Mouse (Mus musculus): ENCODE measurements around the gene Hbq1a. TPM values are rescaled to one million over a fixed set of nuclear protein-coding genes. Genes with fewer than 3 reads are reported as not detected.

Gene Hbq1a
- polyA plus RNA-seq, 1 experiment from 2014 or later, result 1.9 TPM

- peaks cover 16% of the 10 kb centered on the region for H3K4me1 ChIP-seq (replicated peaks; ENCODE audit: control insufficient read depth, insufficient read depth, low read length)
- ATAC-seq, result peak; percentile 100
- peak within 1 kb of the TSS; percentile 82 for H3K4me3 ChIP-seq (replicated peaks; ENCODE audit: low read length)
- H3K27ac ChIP-seq (ENCODE audit: low read length), result peak within 1 kb of the TSS; percentile 96
- no peaks in the 10 kb centered on the region for H3K36me3 ChIP-seq (ENCODE audit: control insufficient read depth, insufficient read depth)
- WGBS, result under 1% methylated on average over 54 of the region's 54 CpGs
- H3K9ac ChIP-seq (replicated peaks; ENCODE audit: low read depth, low read length), result peak within 1 kb of the TSS; percentile 95
- peak within 1 kb of the TSS; percentile 72 for H3K4me2 ChIP-seq (ENCODE audit: low read length)
- no peaks in the 10 kb centered on the region for H3K9me3 ChIP-seq (ENCODE audit: control insufficient read depth, low read length)
- H3K27me3 ChIP-seq (replicated peaks; ENCODE audit: control insufficient read depth, insufficient read depth, low read length), result no peaks in the 10 kb centered on the region
Observed at GRCm38 (mm10) chr11:32267188-32267884, 32.5 kb upstream of the Hbq1a start, which contains the start of gene Nprl3. Nprl3 (minus strand) TSS chr11:32267707.

GRCm38 (mm10) chr11:32267964-32268363 is 31.9 kb upstream of the Hbq1a start:
- no peaks in the 10 kb centered on the region for H3K27me3 ChIP-seq (replicated peaks; ENCODE audit: control insufficient read depth, insufficient read depth, low read length)
- peak overlapping the region; percentile 61 for H3K4me2 ChIP-seq (ENCODE audit: low read length)
- 20% methylated on average over 5 of the region's 5 CpGs for WGBS
- peak; percentile 11; the same call in 1 of the 2 replicates for ATAC-seq
- H3K9ac ChIP-seq (replicated peaks; ENCODE audit: low read depth, low read length), result peak overlapping the region; percentile 47
- H3K4me3 ChIP-seq (replicated peaks; ENCODE audit: low read length), result peak overlapping the region; percentile 82
- no peaks in the 10 kb centered on the region for H3K36me3 ChIP-seq (ENCODE audit: control insufficient read depth, insufficient read depth)
- peak overlapping the region; percentile 9; the same call in 1 of the 2 replicates for H3K27ac ChIP-seq (ENCODE audit: low read length)
- peaks cover 16% of the 10 kb centered on the region for H3K4me1 ChIP-seq (replicated peaks; ENCODE audit: control insufficient read depth, insufficient read depth, low read length)
- no peaks in the 10 kb centered on the region for H3K9me3 ChIP-seq (ENCODE audit: control insufficient read depth, low read length)

GRCm38 (mm10) chr11:32268952-32269351 is 30.9 kb upstream of the Hbq1a start:
- WGBS, result 83% methylated on average over 5 of the region's 5 CpGs

GRCm38 (mm10) chr11:32271178-32271577 is 28.7 kb upstream of the Hbq1a start:
- no peak overlapping the region for H3K27ac ChIP-seq (ENCODE audit: low read length)
- H3K4me2 ChIP-seq (ENCODE audit: low read length), result no peak overlapping the region
- no peaks in the 10 kb centered on the region for H3K9me3 ChIP-seq (ENCODE audit: control insufficient read depth, low read length)
- H3K9ac ChIP-seq (replicated peaks; ENCODE audit: low read depth, low read length), result no peak overlapping the region
- WGBS, result 50% methylated on average over 4 of the region's 4 CpGs
- H3K4me1 ChIP-seq (replicated peaks; ENCODE audit: control insufficient read depth, insufficient read depth, low read length), result peaks cover 10% of the 10 kb centered on the region
- H3K27me3 ChIP-seq (replicated peaks; ENCODE audit: control insufficient read depth, insufficient read depth, low read length), result no peaks in the 10 kb centered on the region
- no peak for ATAC-seq
- no peaks in the 10 kb centered on the region for H3K36me3 ChIP-seq (ENCODE audit: control insufficient read depth, insufficient read depth)
- no peak overlapping the region for H3K4me3 ChIP-seq (replicated peaks; ENCODE audit: low read length)

More at GRCm38 (mm10) chr11:32268952-32269351, 30.9 kb upstream of the Hbq1a start:
- Histone ChIP-seq H3K27me3 (replicated peaks; ENCODE audit: control insufficient read depth, insufficient read depth, low read length) (no peaks in the 10 kb centered on the region), H3K4me3 (replicated peaks; ENCODE audit: low read length) (no peak overlapping the region), H3K9ac (replicated peaks; ENCODE audit: low read depth, low read length) (no peak overlapping the region), H3K4me1 (replicated peaks; ENCODE audit: control insufficient read depth, insufficient read depth, low read length) (peaks cover 16% of the 10 kb centered on the region), H3K4me2 (ENCODE audit: low read length) (no peak overlapping the region), H3K27ac (ENCODE audit: low read length) (no peak overlapping the region), H3K36me3 (ENCODE audit: control insufficient read depth, insufficient read depth) (no peaks in the 10 kb centered on the region), H3K9me3 (ENCODE audit: control insufficient read depth, low read length) (no peaks in the 10 kb centered on the region)
- no peak for ATAC-seq

- WGBS, result 80% methylated on average over 3 of the region's 3 CpGs
Observed at GRCm38 (mm10) chr11:32276347-32276746, 23.5 kb upstream of the Hbq1a start, which contains the start of gene Hba-x. Hba-x (plus strand) TSS chr11:32276400.

GRCm38 (mm10) chr11:32277736-32278457 is 22.0 kb upstream of the Hbq1a start:
- ATAC-seq, result no peak
- Histone ChIP-seq H3K4me3 (replicated peaks; ENCODE audit: low read length) (no peak overlapping the region), H3K9ac (replicated peaks; ENCODE audit: low read depth, low read length) (no peak overlapping the region), H3K4me1 (replicated peaks; ENCODE audit: control insufficient read depth, insufficient read depth, low read length) (peaks cover 3% of the 10 kb centered on the region; the same call in 1 of the 2 replicates), H3K27ac (ENCODE audit: low read length) (no peak overlapping the region), H3K27me3 (replicated peaks; ENCODE audit: control insufficient read depth, insufficient read depth, low read length) (no peaks in the 10 kb centered on the region), H3K36me3 (ENCODE audit: control insufficient read depth, insufficient read depth) (no peaks in the 10 kb centered on the region), H3K4me2 (ENCODE audit: low read length) (no peak overlapping the region), H3K9me3 (ENCODE audit: control insufficient read depth, low read length) (no peaks in the 10 kb centered on the region)
- 82% methylated on average over 21 of the region's 21 CpGs for WGBS

More at GRCm38 (mm10) chr11:32276347-32276746, 23.5 kb upstream of the Hbq1a start, which contains the start of gene Hba-x:
- H3K27me3 ChIP-seq (replicated peaks; ENCODE audit: control insufficient read depth, insufficient read depth, low read length), result no peaks in the 10 kb centered on the region
- H3K27ac ChIP-seq (ENCODE audit: low read length), result no peak within 1 kb of the TSS
- H3K9ac ChIP-seq (replicated peaks; ENCODE audit: low read depth, low read length), result no peak within 1 kb of the TSS
- no peak for ATAC-seq
- H3K4me3 ChIP-seq (replicated peaks; ENCODE audit: low read length), result no peak within 1 kb of the TSS
- peaks cover 3% of the 10 kb centered on the region; the same call in 1 of the 2 replicates for H3K4me1 ChIP-seq (replicated peaks; ENCODE audit: control insufficient read depth, insufficient read depth, low read length)
- no peaks in the 10 kb centered on the region for H3K9me3 ChIP-seq (ENCODE audit: control insufficient read depth, low read length)
- H3K36me3 ChIP-seq (ENCODE audit: control insufficient read depth, insufficient read depth), result no peaks in the 10 kb centered on the region
- no peak within 1 kb of the TSS for H3K4me2 ChIP-seq (ENCODE audit: low read length)

- Histone ChIP-seq H3K36me3 (ENCODE audit: control insufficient read depth, insufficient read depth) (no peaks in the 10 kb centered on the region), H3K4me3 (replicated peaks; ENCODE audit: low read length) (no peak overlapping the region), H3K4me2 (ENCODE audit: low read length) (no peak overlapping the region), H3K4me1 (replicated peaks; ENCODE audit: control insufficient read depth, insufficient read depth, low read length) (peaks cover 3% of the 10 kb centered on the region; the same call in 1 of the 2 replicates), H3K27ac (ENCODE audit: low read length) (no peak overlapping the region), H3K9me3 (ENCODE audit: control insufficient read depth, low read length) (no peaks in the 10 kb centered on the region), H3K9ac (replicated peaks; ENCODE audit: low read depth, low read length) (no peak overlapping the region), H3K27me3 (replicated peaks; ENCODE audit: control insufficient read depth, insufficient read depth, low read length) (no peaks in the 10 kb centered on the region)
- no peak for ATAC-seq
- WGBS, result 82% methylated on average over 12 of the region's 12 CpGs
Observed at GRCm38 (mm10) chr11:32278458-32278957, 21.4 kb upstream of the Hbq1a start.

- WGBS, result 75% methylated on average over 2 of the region's 2 CpGs
- H3K4me1 ChIP-seq (replicated peaks; ENCODE audit: control insufficient read depth, insufficient read depth, low read length), result peaks cover 3% of the 10 kb centered on the region; the same call in 1 of the 2 replicates
- no peak for ATAC-seq
Observed at GRCm38 (mm10) chr11:32280646-32281045, 19.2 kb upstream of the Hbq1a start.

More at GRCm38 (mm10) chr11:32280646-32281045, 19.2 kb upstream of the Hbq1a start:
- no peaks in the 10 kb centered on the region for H3K27me3 ChIP-seq (replicated peaks; ENCODE audit: control insufficient read depth, insufficient read depth, low read length)
- H3K27ac ChIP-seq (ENCODE audit: low read length), result no peak overlapping the region
- H3K9me3 ChIP-seq (ENCODE audit: control insufficient read depth, low read length), result no peaks in the 10 kb centered on the region
- H3K36me3 ChIP-seq (ENCODE audit: control insufficient read depth, insufficient read depth), result no peaks in the 10 kb centered on the region
- no peak overlapping the region for H3K4me3 ChIP-seq (replicated peaks; ENCODE audit: low read length)
- no peak overlapping the region for H3K4me2 ChIP-seq (ENCODE audit: low read length)
- H3K9ac ChIP-seq (replicated peaks; ENCODE audit: low read depth, low read length), result no peak overlapping the region
